Mouse (Mus musculus) midbrain, embryonic 14.5 days (tissue): ENCODE results near the gene Wt1. TPM values are rescaled to one million over a fixed set of nuclear protein-coding genes. Genes with fewer than 3 reads are reported as not detected.

ENCODE experiments used
- ATAC-seq: fragments of 200-750 bp; cut with Nextera tagmentation; 2 replicates; pipeline ENCODE4 v1.8.0; 2017; ENCODE audit warnings: moderate number of reproducible peaks, moderate library complexity; ENCODE audit not compliant: low FRiP score, low TSS enrichment
- DNase-seq: peaks from one replicate; pipeline ENCODE4 v3.0.0-alpha.2; 2015
- H3K27ac ChIP-seq: fragments of 300-500 bp; sonication (generic); replicated peaks from 2 replicates; pipeline ENCODE4 v1.5.1; 2014; ENCODE audit warnings: mild to moderate bottlenecking, low read depth, low read length, moderate library complexity
- H3K27me3 ChIP-seq: fragments of 300-500 bp; sonication (generic); 2 replicates; pipeline ENCODE4 v1.6.1; 2014; ENCODE audit warnings: low read length, control low read depth, mixed read lengths; ENCODE audit not compliant: control insufficient read depth, insufficient read depth
- H3K36me3 ChIP-seq: fragments of 300-500 bp; sonication (generic); 2 replicates; pipeline ENCODE4 v1.6.1; 2014; ENCODE audit warnings: low read length, control low read depth; ENCODE audit not compliant: control insufficient read depth, insufficient read depth
- H3K4me1 ChIP-seq: fragments of 300-500 bp; sonication (generic); 2 replicates; pipeline ENCODE4 v1.6.1; 2014; ENCODE audit warnings: mild to moderate bottlenecking, antibody characterized with exemption, low read length, control low read depth; ENCODE audit not compliant: control insufficient read depth, insufficient read depth
- H3K4me2 ChIP-seq: fragments of 300-500 bp; sonication (generic); 2 replicates; pipeline ENCODE4 v1.6.1; 2014; ENCODE audit warnings: mild to moderate bottlenecking, low read length, moderate library complexity
- H3K4me3 ChIP-seq: fragments of 300-500 bp; sonication (generic); replicated peaks from 2 replicates; pipeline ENCODE4 v1.5.1; 2014; ENCODE audit warnings: low read depth, low read length
- H3K9ac ChIP-seq: fragments of 300-500 bp; sonication (generic); replicated peaks from 2 replicates; pipeline ENCODE4 v1.6.1; 2014; ENCODE audit warnings: mild to moderate bottlenecking, low read length, moderate library complexity
- H3K9me3 ChIP-seq: fragments of 300-500 bp; sonication (generic); 2 replicates; pipeline ENCODE4 v1.6.1; 2016; ENCODE audit warnings: low read length, control low read depth, mixed read lengths; ENCODE audit not compliant: control insufficient read depth
- WGBS: fragments of 180-500 bp; shearing (Covaris S2); extraction: QIAGEN DNeasy Blood & Tissue Kit; methylation state at CpG from one replicate; pipeline ENCODE4 v1.1.7; 2014; 5-methylcytosine and 5-hydroxymethylcytosine counted together
- polyA plus RNA-seq: library from polyadenylated mRNA; unstranded; fragments of >200 nt; fragmentation: Nextera tagmentation; extraction: Ambion mirVana; gene quantifications from 2 replicates; pipeline ENCODE4 v1.2.1, GENCODE M21; 2014

Gene Wt1
- polyA plus RNA-seq, 1 experiment from 2014 or later: not detected

- ATAC-seq: no peak
- H3K36me3 ChIP-seq: no peaks in the 10 kb centered on the region
- DNase-seq: no peak
Measured at GRCm38 (mm10) chr2:105123431-105123830, 2.9 kb upstream of the Wt1 start.

GRCm38 (mm10) chr2:105123881-105124280, 2.4 kb upstream of the Wt1 start:
- Histone ChIP-seq H3K36me3 (no peaks in the 10 kb centered on the region), H3K9me3 (no peaks in the 10 kb centered on the region), H3K27me3 (peaks cover 95% of the 10 kb centered on the region), H3K4me3 (no peak overlapping the region), H3K4me2 (no peak overlapping the region), H3K4me1 (no peaks in the 10 kb centered on the region), H3K9ac (no peak overlapping the region), H3K27ac (no peak overlapping the region)
- under 1% methylated on average over 9 of the region's 9 CpGs for WGBS
- no peak for ATAC-seq
- DNase-seq: no peak

More at GRCm38 (mm10) chr2:105123431-105123830, 2.9 kb upstream of the Wt1 start:
- H3K9me3 ChIP-seq: no peaks in the 10 kb centered on the region
- no peak overlapping the region for H3K9ac ChIP-seq
- under 1% methylated on average over 8 of the region's 8 CpGs for WGBS
- no peak overlapping the region for H3K4me2 ChIP-seq
- H3K27me3 ChIP-seq: peaks cover 95% of the 10 kb centered on the region
- H3K27ac ChIP-seq: no peak overlapping the region
- H3K4me3 ChIP-seq: no peak overlapping the region
- no peaks in the 10 kb centered on the region for H3K4me1 ChIP-seq

GRCm38 (mm10) chr2:105124391-105124790, 1.9 kb upstream of the Wt1 start:
- no peak for DNase-seq
- WGBS: 2% methylated on average over 7 of the region's 7 CpGs
- no peak for ATAC-seq
- Histone ChIP-seq H3K4me2 (no peak overlapping the region), H3K27ac (no peak overlapping the region), H3K9me3 (no peaks in the 10 kb centered on the region), H3K27me3 (peaks cover 95% of the 10 kb centered on the region), H3K36me3 (no peaks in the 10 kb centered on the region), H3K4me3 (no peak overlapping the region), H3K9ac (no peak overlapping the region), H3K4me1 (no peaks in the 10 kb centered on the region)

GRCm38 (mm10) chr2:105125205-105125604, 1.1 kb upstream of the Wt1 start:
- DNase-seq: no peak
- H3K9me3 ChIP-seq: no peaks in the 10 kb centered on the region
- 1% methylated on average over 8 of the region's 8 CpGs for WGBS
- peaks cover 96% of the 10 kb centered on the region for H3K27me3 ChIP-seq
- no peaks in the 10 kb centered on the region for H3K4me1 ChIP-seq
- H3K36me3 ChIP-seq: no peaks in the 10 kb centered on the region
- no peak overlapping the region for H3K27ac ChIP-seq
- H3K9ac ChIP-seq: no peak overlapping the region
- no peak overlapping the region for H3K4me3 ChIP-seq
- ATAC-seq: no peak
- no peak overlapping the region for H3K4me2 ChIP-seq

GRCm38 (mm10) chr2:105125641-105126040, 688 bp upstream of the Wt1 start:
- H3K27ac ChIP-seq: no peak overlapping the region
- H3K27me3 ChIP-seq: peaks cover 96% of the 10 kb centered on the region
- ATAC-seq: no peak
- no peaks in the 10 kb centered on the region for H3K9me3 ChIP-seq
- H3K4me1 ChIP-seq: no peaks in the 10 kb centered on the region
- H3K36me3 ChIP-seq: no peaks in the 10 kb centered on the region
- no peak overlapping the region for H3K4me3 ChIP-seq
- H3K9ac ChIP-seq: no peak overlapping the region
- peak; percentile 11 for DNase-seq
- H3K4me2 ChIP-seq: no peak overlapping the region
- WGBS: 3% methylated on average over 15 of the region's 15 CpGs

- ATAC-seq: 0 out of 2 replicates have a peak, but pooled peaks have one; percentile 8
Measured at GRCm38 (mm10) chr2:105126691-105127530, 582 bp downstream of the Wt1 start.

GRCm38 (mm10) chr2:105127531-105128480, 1.5 kb downstream of the Wt1 start:
- ATAC-seq (no peak), DNase-seq (peak; percentile 46)
- Histone ChIP-seq H3K27me3 (peaks cover 98% of the 10 kb centered on the region), H3K4me3 (no peak overlapping the region), H3K9ac (no peak overlapping the region), H3K4me1 (no peaks in the 10 kb centered on the region), H3K4me2 (no peak overlapping the region; the same call in 1 of the 2 replicates), H3K27ac (no peak overlapping the region), H3K36me3 (no peaks in the 10 kb centered on the region), H3K9me3 (no peaks in the 10 kb centered on the region)
- 1% methylated on average over 52 of the region's 52 CpGs for WGBS

More at GRCm38 (mm10) chr2:105126691-105127530, 582 bp downstream of the Wt1 start:
- peaks cover 96% of the 10 kb centered on the region for H3K27me3 ChIP-seq
- H3K4me2 ChIP-seq: peak overlapping the region; percentile 25; the same call in 1 of the 2 replicates
- WGBS: under 1% methylated on average over 92 of the region's 92 CpGs
- H3K9ac ChIP-seq: no peak overlapping the region
- H3K4me1 ChIP-seq: no peaks in the 10 kb centered on the region
- peak overlapping the region; percentile 15; the same call in 1 of the 2 replicates for H3K4me3 ChIP-seq
- H3K9me3 ChIP-seq: no peaks in the 10 kb centered on the region
- DNase-seq: peak; percentile 52
- H3K27ac ChIP-seq: no peak overlapping the region
- H3K36me3 ChIP-seq: no peaks in the 10 kb centered on the region

- H3K9me3 ChIP-seq: no peaks in the 10 kb centered on the region
- H3K4me1 ChIP-seq: no peaks in the 10 kb centered on the region
- DNase-seq (no peak), ATAC-seq (no peak)
- H3K4me2 ChIP-seq: no peak overlapping the region
- no peak overlapping the region for H3K4me3 ChIP-seq
- no peaks in the 10 kb centered on the region for H3K36me3 ChIP-seq
- H3K9ac ChIP-seq: no peak overlapping the region
- peaks cover 98% of the 10 kb centered on the region for H3K27me3 ChIP-seq
- H3K27ac ChIP-seq: no peak overlapping the region
- WGBS: 3% methylated on average over 12 of the region's 12 CpGs
Measured at GRCm38 (mm10) chr2:105128564-105128963, 2.2 kb downstream of the Wt1 start.
